Mouse (Mus musculus): ENCODE results near the gene Zbtb22. TPM values are rescaled to one million over a fixed set of nuclear protein-coding genes. Genes with fewer than 3 reads are reported as not detected.

Zbtb22 gene
- polyA plus RNA-seq, 1 experiment from 2014 or later, result 23.2 TPM

GRCm38 (mm10) chr17:33909869-33910250 lies 5.8 kb upstream of the Zbtb22 start:
- Histone ChIP-seq H3K4me1 (peaks cover 59% of the 10 kb centered on the region), H3K27ac (peak overlapping the region; percentile 94), H3K27me3 (ENCODE audit: poor library complexity, severe bottlenecking) (no peaks in the 10 kb centered on the region), H3K4me3 (peak overlapping the region; percentile 95), H3K9me3 (no peaks in the 10 kb centered on the region), H3K36me3 (replicated peaks) (peaks cover 45% of the 10 kb centered on the region)
- 2% methylated on average over 14 of the region's 14 CpGs for WGBS
- DNase-seq (ENCODE audit: extremely low spot score, low spot score), result no peak

- Histone ChIP-seq H3K27ac (peak overlapping the region; percentile 94), H3K27me3 (ENCODE audit: poor library complexity, severe bottlenecking) (no peaks in the 10 kb centered on the region), H3K36me3 (replicated peaks) (peaks cover 49% of the 10 kb centered on the region), H3K9me3 (no peaks in the 10 kb centered on the region), H3K4me3 (peak overlapping the region; percentile 95), H3K4me1 (peaks cover 63% of the 10 kb centered on the region)
- WGBS, result 57% methylated on average over 11 of the region's 11 CpGs
- DNase-seq (ENCODE audit: extremely low spot score, low spot score), result no peak
These were observed 5.2 kb upstream of the Zbtb22 start for GRCm38 (mm10) chr17:33910346-33911051.

DNA sequence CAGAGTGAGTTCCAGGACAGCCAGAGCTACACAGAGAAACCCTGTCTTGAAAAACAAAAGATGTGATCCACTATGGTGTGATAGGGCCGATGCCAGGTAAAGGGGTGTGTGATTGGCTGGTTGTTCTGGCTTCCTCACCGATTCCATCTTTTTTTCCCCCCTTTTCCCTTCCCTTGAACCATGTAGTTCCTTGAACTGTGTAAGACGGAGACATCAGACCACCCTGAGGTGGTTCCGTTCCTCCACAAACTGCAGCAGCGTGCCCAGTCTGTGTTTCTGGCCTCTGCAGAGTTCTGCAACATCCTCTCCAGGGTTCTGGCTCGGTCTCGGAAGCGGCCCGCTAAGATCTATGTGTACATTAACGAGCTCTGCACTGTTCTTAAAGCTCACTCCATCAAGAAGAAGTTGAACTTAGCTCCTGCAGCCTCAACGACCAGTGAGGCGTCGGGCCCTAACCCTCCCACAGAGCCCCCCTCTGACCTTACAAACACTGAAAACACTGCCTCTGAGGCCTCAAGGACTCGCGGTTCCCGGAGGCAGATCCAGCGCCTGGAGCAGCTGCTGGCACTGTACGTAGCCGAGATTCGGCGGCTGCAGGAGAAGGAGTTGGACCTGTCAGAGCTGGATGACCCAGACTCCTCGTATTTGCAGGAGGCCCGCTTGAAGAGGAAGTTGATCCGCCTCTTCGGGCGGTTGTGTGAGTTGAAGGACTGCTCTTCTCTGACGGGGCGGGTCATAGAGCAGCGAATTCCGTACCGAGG lies 4.5 kb upstream of the Zbtb22 start:
- 94% methylated on average over 31 of the region's 31 CpGs for WGBS
- no peak for DNase-seq (ENCODE audit: extremely low spot score, low spot score)
- Histone ChIP-seq H3K27ac (no peak overlapping the region), H3K4me3 (peak overlapping the region; percentile 95; the same call in 1 of the 2 replicates), H3K9me3 (no peaks in the 10 kb centered on the region), H3K4me1 (peaks cover 65% of the 10 kb centered on the region), H3K27me3 (ENCODE audit: poor library complexity, severe bottlenecking) (no peaks in the 10 kb centered on the region), H3K36me3 (replicated peaks) (peaks cover 49% of the 10 kb centered on the region)

GRCm38 (mm10) chr17:33911813-33912414 lies 3.8 kb upstream of the Zbtb22 start:
- peaks cover 72% of the 10 kb centered on the region for H3K4me1 ChIP-seq
- WGBS, result 94% methylated on average over 28 of the region's 28 CpGs
- no peaks in the 10 kb centered on the region for H3K27me3 ChIP-seq (ENCODE audit: poor library complexity, severe bottlenecking)
- peak overlapping the region; percentile 16; the same call in 1 of the 2 replicates for H3K4me3 ChIP-seq
- H3K27ac ChIP-seq, result no peak overlapping the region
- peaks cover 51% of the 10 kb centered on the region for H3K36me3 ChIP-seq (replicated peaks)
- H3K9me3 ChIP-seq, result no peaks in the 10 kb centered on the region
- DNase-seq (ENCODE audit: extremely low spot score, low spot score), result no peak

DNA sequence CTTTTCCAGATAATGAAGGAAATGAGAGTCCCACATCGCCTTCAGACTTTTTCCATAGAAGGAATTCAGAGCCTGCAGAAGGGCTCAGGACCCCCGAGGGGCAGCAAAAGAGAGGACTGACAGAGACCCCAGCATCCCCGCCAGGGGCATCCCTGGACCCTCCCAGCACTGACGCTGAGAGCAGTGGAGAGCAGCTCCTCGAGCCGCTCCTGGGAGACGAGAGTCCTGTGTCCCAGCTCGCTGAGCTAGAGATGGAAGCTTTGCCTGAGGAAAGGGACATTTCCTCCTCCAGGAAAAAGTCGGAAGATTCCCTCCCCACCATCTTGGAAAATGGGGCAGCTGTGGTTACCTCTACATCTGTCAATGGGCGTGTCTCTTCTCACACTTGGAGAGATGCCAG lies 2.4 kb upstream of the Zbtb22 start:
- peaks cover 78% of the 10 kb centered on the region for H3K4me1 ChIP-seq
- H3K27me3 ChIP-seq (ENCODE audit: poor library complexity, severe bottlenecking), result peaks cover 9% of the 10 kb centered on the region
- H3K9me3 ChIP-seq, result no peaks in the 10 kb centered on the region; the same call in 1 of the 2 replicates
- peaks cover 65% of the 10 kb centered on the region for H3K36me3 ChIP-seq (replicated peaks)
- DNase-seq (ENCODE audit: extremely low spot score, low spot score), result no peak
- no peak overlapping the region for H3K27ac ChIP-seq
- 89% methylated on average over 10 of the region's 10 CpGs for WGBS
- peak overlapping the region; percentile 22; the same call in 1 of the 2 replicates for H3K4me3 ChIP-seq

GRCm38 (mm10) chr17:33913905-33914304 lies 1.8 kb upstream of the Zbtb22 start:
- WGBS, result 98% methylated on average over 8 of the region's 8 CpGs
- DNase-seq (ENCODE audit: extremely low spot score, low spot score), result no peak
- no peaks in the 10 kb centered on the region; the same call in 1 of the 2 replicates for H3K9me3 ChIP-seq
- peaks cover 78% of the 10 kb centered on the region for H3K4me1 ChIP-seq
- peak overlapping the region; percentile 22; the same call in 1 of the 2 replicates for H3K4me3 ChIP-seq
- no peak overlapping the region for H3K27ac ChIP-seq
- H3K36me3 ChIP-seq (replicated peaks), result peaks cover 68% of the 10 kb centered on the region
- peaks cover 15% of the 10 kb centered on the region for H3K27me3 ChIP-seq (ENCODE audit: poor library complexity, severe bottlenecking)

- 73% methylated on average over 13 of the region's 13 CpGs for WGBS
- Histone ChIP-seq H3K9me3 (no peaks in the 10 kb centered on the region; the same call in 1 of the 2 replicates), H3K4me3 (peak overlapping the region; percentile 76), H3K36me3 (replicated peaks) (peaks cover 68% of the 10 kb centered on the region), H3K27me3 (ENCODE audit: poor library complexity, severe bottlenecking) (peaks cover 15% of the 10 kb centered on the region), H3K27ac (peak overlapping the region; percentile 40; the same call in 1 of the 2 replicates), H3K4me1 (peaks cover 82% of the 10 kb centered on the region)
- no peak for DNase-seq (ENCODE audit: extremely low spot score, low spot score)
These were observed 724 bp upstream of the Zbtb22 start for GRCm38 (mm10) chr17:33914969-33915391.

- DNase-seq (ENCODE audit: extremely low spot score, low spot score), result no peak
- H3K27ac ChIP-seq, result peak overlapping the region; percentile 95
- H3K4me3 ChIP-seq, result peak overlapping the region; percentile 76
- H3K36me3 ChIP-seq (replicated peaks), result peaks cover 59% of the 10 kb centered on the region
- H3K9me3 ChIP-seq, result no peaks in the 10 kb centered on the region; the same call in 1 of the 2 replicates
- peaks cover 15% of the 10 kb centered on the region for H3K27me3 ChIP-seq (ENCODE audit: poor library complexity, severe bottlenecking)
- H3K4me1 ChIP-seq, result peaks cover 83% of the 10 kb centered on the region
- under 1% methylated on average over 19 of the region's 20 CpGs for WGBS
These were observed 590 bp downstream of the Zbtb22 start for GRCm38 (mm10) chr17:33916294-33916693.

GRCm38 (mm10) chr17:33916847-33917655 lies 1.3 kb downstream of the Zbtb22 start:
- H3K9me3 ChIP-seq, result no peaks in the 10 kb centered on the region; the same call in 1 of the 2 replicates
- peak overlapping the region; percentile 26; the same call in 1 of the 2 replicates for H3K27ac ChIP-seq
- H3K4me3 ChIP-seq, result peak overlapping the region; percentile 76
- peaks cover 76% of the 10 kb centered on the region for H3K4me1 ChIP-seq
- 78% methylated on average over 31 of the region's 31 CpGs for WGBS
- peaks cover 51% of the 10 kb centered on the region for H3K36me3 ChIP-seq (replicated peaks)
- no peak for DNase-seq (ENCODE audit: extremely low spot score, low spot score)
- H3K27me3 ChIP-seq (ENCODE audit: poor library complexity, severe bottlenecking), result peaks cover 15% of the 10 kb centered on the region

GRCm38 (mm10) chr17:33917656-33918292 lies 2.1 kb downstream of the Zbtb22 start:
- Histone ChIP-seq H3K4me1 (peaks cover 72% of the 10 kb centered on the region), H3K27ac (no peak overlapping the region), H3K9me3 (no peaks in the 10 kb centered on the region; the same call in 1 of the 2 replicates), H3K27me3 (ENCODE audit: poor library complexity, severe bottlenecking) (peaks cover 15% of the 10 kb centered on the region), H3K36me3 (replicated peaks) (peaks cover 44% of the 10 kb centered on the region), H3K4me3 (peak overlapping the region; percentile 76)
- no peak for DNase-seq (ENCODE audit: extremely low spot score, low spot score)
- 84% methylated on average over 18 of the region's 18 CpGs for WGBS

DNA sequence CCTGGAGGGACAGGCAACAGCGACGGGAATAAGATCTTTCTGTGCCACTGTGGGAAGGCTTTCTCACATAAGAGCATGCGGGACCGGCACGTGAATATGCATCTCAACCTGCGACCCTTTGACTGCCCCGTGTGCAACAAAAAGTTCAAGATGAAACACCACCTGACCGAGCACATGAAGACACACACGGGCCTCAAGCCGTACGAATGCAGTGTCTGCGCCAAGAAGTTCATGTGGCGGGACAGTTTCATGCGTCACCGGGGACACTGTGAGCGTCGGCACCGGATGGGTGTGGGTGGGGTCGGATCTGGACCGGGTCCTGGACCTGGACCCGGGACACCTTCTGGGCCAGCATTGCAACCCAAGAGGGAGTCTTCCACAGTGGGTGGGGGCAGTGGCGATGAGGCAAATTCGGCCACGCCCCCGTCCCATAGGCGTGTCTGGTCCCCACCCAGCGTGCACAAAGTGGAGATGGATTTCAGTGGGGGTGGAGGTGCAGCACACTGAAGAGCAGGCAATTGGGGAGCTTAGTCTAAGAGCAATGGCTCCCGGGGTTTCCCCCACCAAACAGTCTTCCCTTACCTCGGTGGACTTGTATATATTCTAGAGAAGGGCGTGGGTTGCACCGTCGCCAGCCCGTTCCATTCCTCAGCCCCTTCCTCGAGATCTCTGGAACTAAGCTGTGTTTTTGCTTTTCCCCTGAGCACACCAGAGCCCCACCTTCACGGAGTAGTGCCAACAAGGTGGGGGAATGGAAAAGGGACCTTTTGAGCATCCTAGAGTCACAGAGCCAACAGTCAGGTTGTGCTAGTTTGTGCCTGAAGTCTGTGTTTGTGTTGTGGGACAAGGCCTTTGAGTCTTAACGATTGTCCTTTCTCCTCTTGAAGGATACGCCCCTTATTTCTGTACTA lies 2.8 kb downstream of the Zbtb22 start:
- DNase-seq (ENCODE audit: extremely low spot score, low spot score), result no peak
- Histone ChIP-seq H3K27me3 (ENCODE audit: poor library complexity, severe bottlenecking) (peaks cover 15% of the 10 kb centered on the region), H3K27ac (no peak overlapping the region), H3K4me3 (peak overlapping the region; percentile 76), H3K36me3 (replicated peaks) (peaks cover 36% of the 10 kb centered on the region), H3K4me1 (peaks cover 71% of the 10 kb centered on the region), H3K9me3 (no peaks in the 10 kb centered on the region; the same call in 1 of the 2 replicates)
- 59% methylated on average over 37 of the region's 37 CpGs for WGBS

Data from forebrain, embryonic 10.5 days (tissue).